Mouse (Mus musculus): ENCODE results near the gene Cdcp2. TPM values are rescaled to one million over a fixed set of nuclear protein-coding genes. Genes with fewer than 3 reads are reported as not detected.
A peak's percentile ranks its signal among the peaks of the same experiment; 100 is the strongest.
"Not testable (repeated sequence)": the region's sequence is repeated elsewhere in the genome, so short reads cannot be mapped to it uniquely, and the experiment has no call there.

Gene Cdcp2
- total RNA-seq, 2 experiments from 2014 or later, result not detected

GRCm38 (mm10) chr4:107091696-107092095 lies 5.0 kb upstream of the Cdcp2 start:
- peak in 1 of 2 experiments; percentile 62 for DNase-seq (ENCODE audit: low spot score in 2 of 2)

GRCm38 (mm10) chr4:107094484-107095187 lies 2.1 kb upstream of the Cdcp2 start:
- no peak for DNase-seq (ENCODE audit: low spot score in 2 of 2)

GRCm38 (mm10) chr4:107096043-107096442 lies 648 bp upstream of the Cdcp2 start:
- no peak for DNase-seq (ENCODE audit: low spot score in 2 of 2)

- no peak for DNase-seq (ENCODE audit: low spot score in 2 of 2)
Observed at GRCm38 (mm10) chr4:107097871-107098270, 1.2 kb downstream of the Cdcp2 start.

- no peak for DNase-seq (ENCODE audit: low spot score in 2 of 2)
Observed at GRCm38 (mm10) chr4:107098375-107098774, 1.7 kb downstream of the Cdcp2 start.

- DNase-seq (ENCODE audit: low spot score in 2 of 2), result no peak
Observed at GRCm38 (mm10) chr4:107098791-107099525, 2.3 kb downstream of the Cdcp2 start.

- DNase-seq (ENCODE audit: low spot score in 2 of 2), result no peak
Observed at GRCm38 (mm10) chr4:107102220-107102619, 5.5 kb downstream of the Cdcp2 start.

GRCm38 (mm10) chr4:107106777-107107176 lies 10.1 kb downstream of the Cdcp2 start:
- no peak for DNase-seq (ENCODE audit: low spot score in 2 of 2)

- DNase-seq (ENCODE audit: low spot score in 2 of 2), result no peak
Observed at GRCm38 (mm10) chr4:107108291-107108731, 11.6 kb downstream of the Cdcp2 start.

GRCm38 (mm10) chr4:107109181-107109580 lies 12.5 kb downstream of the Cdcp2 start:
- DNase-seq (ENCODE audit: low spot score in 2 of 2), result not testable (repeated sequence)

- no peak for DNase-seq (ENCODE audit: low spot score in 2 of 2)
Observed at GRCm38 (mm10) chr4:107114278-107114677, 17.6 kb downstream of the Cdcp2 start.

- peak in 1 of 2 experiments; percentile 16 for DNase-seq (ENCODE audit: low spot score in 2 of 2)
Observed at GRCm38 (mm10) chr4:107117741-107118385, 21.2 kb downstream of the Cdcp2 start.

- no peak for DNase-seq (ENCODE audit: low spot score in 2 of 2)
Observed at GRCm38 (mm10) chr4:107119056-107119455, 22.4 kb downstream of the Cdcp2 start.

GRCm38 (mm10) chr4:107120676-107121075 lies 24.0 kb downstream of the Cdcp2 start:
- no peak for DNase-seq (ENCODE audit: low spot score in 2 of 2)

- DNase-seq (ENCODE audit: low spot score in 2 of 2), result peak in 1 of 2 experiments; percentile 21
Observed at GRCm38 (mm10) chr4:107121165-107121943, 24.7 kb downstream of the Cdcp2 start.

GRCm38 (mm10) chr4:107124376-107124775 lies 27.7 kb downstream of the Cdcp2 start:
- DNase-seq (ENCODE audit: low spot score in 2 of 2), result no peak

GRCm38 (mm10) chr4:107125101-107125500 lies 28.4 kb downstream of the Cdcp2 start:
- no peak for DNase-seq (ENCODE audit: low spot score in 2 of 2)

GRCm38 (mm10) chr4:107126389-107126788 lies 29.7 kb downstream of the Cdcp2 start:
- no peak for DNase-seq (ENCODE audit: low spot score in 2 of 2)

- no peak for DNase-seq (ENCODE audit: low spot score in 2 of 2)
Observed at GRCm38 (mm10) chr4:107126891-107127524, 30.3 kb downstream of the Cdcp2 start.

- DNase-seq (ENCODE audit: low spot score in 2 of 2), result no peak
Observed at GRCm38 (mm10) chr4:107127901-107128669, 31.4 kb downstream of the Cdcp2 start.

Measured in adrenal gland, adult 18-20 months (tissue).